Mouse (Mus musculus): ENCODE results near the gene a.

DNA sequence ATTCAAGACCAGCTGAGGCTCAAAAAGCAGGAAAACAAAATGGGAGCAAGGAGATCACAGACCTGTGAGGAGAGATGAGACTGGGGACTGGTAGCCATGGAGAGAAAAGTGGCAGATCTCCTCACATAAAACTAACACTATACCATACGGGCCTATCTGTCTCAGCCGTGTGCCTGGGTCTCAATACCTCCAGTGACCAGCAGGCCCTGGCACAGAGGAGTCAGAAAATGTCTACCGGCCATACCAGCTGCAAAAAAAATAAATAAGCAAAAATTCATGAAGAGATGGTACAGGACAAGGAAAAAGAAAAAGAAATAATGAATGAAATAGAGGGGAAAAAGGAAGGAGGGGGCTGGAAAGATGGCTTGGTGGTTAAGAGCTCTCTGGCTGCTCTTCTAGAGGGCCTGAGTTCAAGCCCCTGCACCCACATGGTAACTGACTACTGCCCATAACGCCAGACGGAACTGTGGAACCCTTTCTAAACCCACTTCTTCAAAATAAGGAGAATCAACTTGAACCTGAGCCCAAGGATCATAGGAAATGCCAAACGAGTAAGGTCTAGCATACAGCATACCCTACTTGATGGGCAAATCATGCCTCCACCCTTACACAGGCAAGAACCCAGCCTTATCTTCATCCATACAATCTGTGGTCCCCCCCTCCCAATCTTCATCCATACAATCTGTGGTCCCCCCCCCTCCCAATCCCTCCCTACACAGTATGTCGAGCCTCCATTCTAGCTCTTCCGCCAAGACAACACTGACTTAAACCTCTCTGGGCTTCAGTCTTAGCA, 281.3 kb downstream of the a start:
- no peak for TF ChIP-seq KAT2A (IDR thresholded peaks at IDR 0.05; ENCODE audit: insufficient replicate concordance, low read length)
- TF ChIP-seq EP300 (IDR thresholded peaks at IDR 0.05; ENCODE audit: low read length), result no peak
- no peak for TF ChIP-seq POLR2A (IDR thresholded peaks at IDR 0.05; ENCODE audit: low read depth, low read length)
- no peak for TF ChIP-seq JUN (IDR thresholded peaks at IDR 0.05; ENCODE audit: insufficient read depth, low read depth, low read length)

Data from CH12.LX (cell line).